Mouse (Mus musculus) kidney, postnatal 25 days (tissue): Measurements from ENCODE around the gene Gpr1.
"Not testable (repeated sequence)": the region's sequence is repeated elsewhere in the genome, so short reads cannot be mapped to it uniquely, and the experiment has no call there.

ENCODE experiments used
- DNase-seq, 2 experiments: peaks; one replicate each; pipeline ENCODE4 v3.0.0; 2021; ENCODE audit warnings: mixed read lengths in 2 of 2

Gpr1 gene

DNA sequence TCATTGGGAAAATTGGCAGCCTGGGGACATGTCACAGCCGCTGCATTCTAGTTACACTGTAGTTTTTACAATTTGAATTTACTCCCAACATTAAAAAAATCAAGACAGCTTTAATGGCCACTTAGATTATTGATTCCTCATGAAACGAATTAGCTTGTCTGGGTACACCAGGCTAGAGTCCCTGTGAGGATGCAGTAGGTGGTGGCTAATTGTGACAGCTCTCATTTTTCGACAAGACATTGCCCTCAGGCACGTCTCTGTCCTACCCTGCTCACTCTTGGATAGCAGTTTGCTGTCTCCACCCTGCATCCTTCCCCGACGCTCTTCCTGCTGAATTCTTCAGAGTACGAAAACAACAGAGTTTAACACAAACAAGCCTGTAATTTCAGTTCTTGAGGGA lies 288 bp upstream of the Gpr1 start:
- no peak for DNase-seq

- no peak for DNase-seq
Observed at GRCm38 (mm10) chr1:63213478-63214270, 669 bp downstream of the Gpr1 start.

DNA sequence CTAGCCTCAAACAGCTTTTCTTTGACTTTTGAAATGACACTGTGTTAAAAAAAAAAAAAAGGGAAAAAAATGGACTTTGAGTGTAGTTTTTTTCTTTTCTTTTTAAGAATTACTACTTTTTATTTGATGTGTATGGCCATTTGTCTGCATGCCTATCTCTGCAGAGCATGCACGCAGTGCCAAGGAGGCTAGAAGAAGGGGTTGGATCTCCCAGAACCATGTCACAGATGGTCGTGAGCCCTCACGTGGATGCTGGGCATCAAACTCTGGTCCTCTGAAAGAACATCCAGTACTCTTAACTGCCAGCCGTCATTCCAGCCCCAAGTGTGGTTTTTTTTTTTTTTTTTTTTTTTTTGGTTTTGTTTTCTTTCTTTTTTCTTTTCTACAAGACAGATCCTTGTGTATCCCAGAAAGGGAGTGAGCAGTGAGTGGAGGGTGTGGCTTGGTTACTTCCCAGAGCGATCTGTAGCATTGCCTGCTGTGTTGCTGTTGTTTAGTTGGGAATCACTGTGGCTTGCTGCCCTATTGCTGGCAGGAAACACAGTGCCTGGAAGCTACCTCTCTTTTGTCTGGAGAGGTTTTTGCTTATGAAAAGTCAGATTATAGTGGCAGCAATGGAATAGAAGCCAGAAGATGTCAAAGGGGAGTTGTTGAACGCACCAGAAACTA lies 4.3 kb downstream of the Gpr1 start:
- no peak for DNase-seq

DNA sequence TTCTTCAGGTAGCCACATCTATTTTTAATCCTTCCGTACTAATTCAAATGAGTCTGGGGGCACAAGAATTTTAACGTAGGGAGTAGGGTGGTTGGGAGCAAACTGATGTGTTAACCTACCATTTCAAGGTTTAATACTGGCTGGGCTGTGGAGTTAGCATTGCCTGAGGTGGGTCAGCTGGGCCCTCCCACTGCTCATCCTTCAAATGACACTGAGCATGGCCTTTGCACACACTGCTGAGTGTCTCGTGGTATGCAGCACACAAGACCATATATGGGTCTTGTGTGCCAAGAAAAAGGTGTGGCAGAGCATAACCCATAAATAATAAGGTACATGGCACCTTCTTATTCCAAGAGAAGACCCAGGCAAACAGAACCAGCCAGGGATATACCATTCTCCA lies 6.7 kb downstream of the Gpr1 start:
- no peak for DNase-seq

DNA sequence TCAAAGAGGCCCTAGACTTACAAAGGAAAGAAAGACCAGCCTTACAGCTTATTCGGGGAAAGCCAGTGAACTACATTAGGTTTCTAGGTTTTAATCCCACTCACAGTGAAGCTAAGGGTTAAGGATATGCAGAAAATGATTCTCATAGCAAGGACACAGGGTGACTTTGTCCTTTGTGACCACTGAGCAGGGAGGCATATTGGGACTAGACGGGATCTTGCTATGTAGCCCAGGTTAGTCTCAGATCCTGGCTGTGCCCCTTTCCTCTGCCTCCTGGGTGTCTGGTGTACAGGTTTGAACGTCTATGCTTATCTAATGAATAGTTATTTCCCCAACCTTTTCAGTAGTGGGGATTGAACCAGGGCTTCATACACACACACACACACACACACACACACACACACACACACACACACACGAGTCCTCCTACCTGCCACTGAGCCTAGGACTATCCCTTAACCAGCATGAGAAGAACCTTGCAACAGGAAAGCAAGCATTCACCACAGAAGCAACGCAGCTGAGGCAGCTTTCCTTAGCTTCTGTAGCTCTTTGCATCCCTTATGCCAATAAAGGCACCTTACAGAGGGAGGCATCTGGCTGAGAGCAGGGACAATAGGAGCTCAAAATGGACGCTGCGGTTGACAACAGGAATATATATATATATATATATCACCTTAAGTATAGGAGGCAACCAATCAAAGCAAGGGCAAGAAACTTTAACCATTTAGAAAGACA lies 9.5 kb downstream of the Gpr1 start:
- no peak for DNase-seq

- DNase-seq = peak; percentile 9 to 37
Observed at GRCm38 (mm10) chr1:63203950-63204659, 10.2 kb downstream of the Gpr1 start.

DNA sequence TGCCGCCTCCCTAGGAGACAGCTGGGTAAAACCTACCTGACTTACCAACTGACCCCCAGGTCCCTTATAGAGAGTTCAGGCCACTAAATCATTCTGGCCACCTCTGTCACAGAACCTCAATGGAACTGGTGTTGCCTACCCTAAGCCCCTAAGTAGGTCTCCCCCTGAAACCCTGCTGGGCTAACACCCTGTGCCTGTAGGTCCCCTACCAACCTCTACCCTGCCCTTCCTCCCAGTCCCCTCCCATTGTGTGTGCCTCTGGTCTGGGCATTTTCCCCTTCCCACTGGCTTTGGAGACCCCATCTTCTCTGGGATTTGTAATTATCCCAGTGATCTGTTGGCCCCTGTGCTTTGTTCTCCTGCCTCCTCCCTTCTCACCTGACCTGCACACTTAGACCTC lies 10.9 kb downstream of the Gpr1 start:
- DNase-seq = no peak

- no peak for DNase-seq
Observed at GRCm38 (mm10) chr1:63201672-63202071, 12.7 kb downstream of the Gpr1 start.

DNA sequence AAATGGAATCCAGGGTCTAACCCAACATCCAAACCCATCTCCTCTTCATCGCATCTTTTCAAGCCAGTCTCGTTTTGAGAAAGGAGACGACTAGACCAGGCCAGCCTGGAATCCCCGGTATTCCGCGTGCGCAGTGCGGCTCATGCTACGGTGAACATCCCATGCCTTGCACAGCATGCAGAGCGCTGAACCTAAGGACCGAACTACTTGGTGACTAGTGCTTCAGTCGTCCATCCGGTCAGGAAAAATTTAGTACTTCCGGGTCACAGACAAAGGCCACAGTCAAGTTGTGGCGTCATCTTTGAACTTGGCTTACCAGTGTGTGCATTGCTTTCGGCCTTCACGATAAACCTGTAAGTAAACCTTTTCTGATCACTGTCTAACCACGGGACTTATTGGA lies 14.0 kb downstream of the Gpr1 start:
- DNase-seq = no peak

GRCm38 (mm10) chr1:63199387-63199786 lies 15.0 kb downstream of the Gpr1 start:
- DNase-seq = no peak

DNA sequence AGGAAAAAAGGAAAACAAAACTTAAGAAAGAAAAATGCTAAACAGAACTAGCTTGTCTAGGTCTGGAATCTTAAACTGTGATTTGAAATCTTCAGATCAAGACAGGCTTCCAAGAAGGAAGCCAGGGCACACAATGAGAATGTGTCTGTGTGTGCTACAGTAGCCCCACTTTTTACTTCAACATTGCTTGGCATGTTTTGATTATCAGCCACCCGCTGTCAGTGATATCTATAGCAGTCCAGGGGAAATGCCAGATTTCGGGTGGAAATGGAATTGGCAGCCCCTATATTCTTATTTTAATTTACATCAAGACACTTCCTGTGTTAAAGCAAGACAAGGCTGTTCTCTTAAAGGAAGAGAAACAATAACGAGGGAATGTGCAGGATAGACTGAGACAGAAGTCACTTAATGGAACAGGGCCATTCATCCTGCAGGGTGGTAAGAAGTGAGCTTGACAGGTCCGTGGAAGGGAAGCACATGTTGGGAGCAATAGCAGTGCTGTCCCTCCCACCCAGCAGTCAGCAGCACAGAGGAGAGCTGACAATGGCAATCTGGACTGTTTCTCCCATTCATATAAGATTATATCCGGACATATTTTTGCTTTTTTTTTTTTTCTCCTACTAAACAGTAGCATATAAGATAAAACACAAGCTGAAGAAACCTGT lies 18.4 kb downstream of the Gpr1 start:
- no peak for DNase-seq

GRCm38 (mm10) chr1:63192306-63193065 lies 21.9 kb downstream of the Gpr1 start:
- DNase-seq = no peak

DNA sequence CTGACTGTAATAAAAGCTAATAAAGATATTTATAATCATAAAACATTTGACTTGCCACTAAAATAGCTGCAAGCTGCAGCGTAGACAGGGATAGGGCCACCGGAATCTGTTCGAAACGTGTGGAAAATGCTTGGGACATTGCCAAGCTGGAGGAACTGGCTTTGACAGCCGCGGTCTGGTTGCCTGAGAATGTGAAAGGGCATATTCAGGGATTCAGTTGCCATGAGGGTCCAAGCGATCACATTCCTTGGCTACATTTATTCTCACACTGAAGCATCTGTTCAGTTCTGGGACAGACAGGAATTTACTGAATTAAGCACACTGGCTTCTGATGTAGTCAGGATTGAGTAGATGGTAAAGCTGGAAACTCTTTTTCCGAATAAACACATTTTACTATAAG lies 23.5 kb downstream of the Gpr1 start:
- peak; percentile 51 to 55 for DNase-seq

DNA sequence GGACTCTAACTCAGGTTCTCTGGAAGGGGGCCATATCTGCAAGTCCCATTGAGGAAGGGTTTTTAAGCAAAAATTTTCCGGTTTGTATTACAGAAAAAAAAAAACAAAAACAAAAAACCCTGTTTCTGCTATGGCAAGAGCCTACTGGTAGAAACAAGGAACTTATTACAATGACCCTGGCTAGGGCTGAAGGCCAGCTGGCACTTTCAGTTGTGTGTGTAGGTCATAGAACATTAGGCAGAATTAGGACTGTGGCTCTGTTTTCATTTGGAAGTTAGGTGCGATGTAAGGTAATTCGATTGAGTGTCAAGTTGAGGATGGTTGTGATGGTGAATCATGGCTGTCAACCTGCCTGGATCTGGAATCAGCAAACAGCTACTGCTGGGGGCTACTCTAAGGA lies 25.8 kb downstream of the Gpr1 start:
- peak in 1 of 2 experiments; percentile 48 for DNase-seq

- not testable (repeated sequence) for DNase-seq
Observed at GRCm38 (mm10) chr1:63185430-63185829, 28.9 kb downstream of the Gpr1 start.

DNA sequence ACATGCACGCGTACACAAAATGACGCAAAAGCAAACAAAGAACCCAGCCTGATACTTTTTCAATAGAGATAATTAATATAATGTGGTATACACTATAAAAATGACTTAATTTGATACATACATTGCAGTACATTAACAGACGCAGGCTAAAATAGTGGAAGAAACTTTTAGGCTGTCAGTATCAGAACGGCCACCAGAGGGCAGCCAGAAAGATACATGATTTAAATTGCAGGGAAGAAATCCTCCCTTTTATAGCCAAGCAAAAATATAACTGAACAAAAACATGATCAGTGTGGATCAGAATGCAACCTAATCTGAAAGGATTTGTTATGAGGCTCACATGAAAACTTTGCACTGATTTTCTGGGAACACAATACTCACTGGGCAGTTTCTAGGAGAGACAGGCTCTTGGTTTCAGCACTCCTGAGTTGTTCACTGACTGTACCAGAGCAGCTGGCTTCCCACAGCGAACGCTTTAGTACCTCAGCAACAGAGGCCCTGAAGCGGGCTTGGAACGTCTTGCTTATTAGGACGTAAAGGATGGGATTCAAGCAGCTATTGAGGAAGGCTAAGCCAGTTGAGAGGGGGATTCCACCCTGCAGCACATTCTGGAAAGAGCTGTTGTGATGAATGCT lies 31.6 kb downstream of the Gpr1 start:
- peak; percentile 38 to 74 for DNase-seq

DNA sequence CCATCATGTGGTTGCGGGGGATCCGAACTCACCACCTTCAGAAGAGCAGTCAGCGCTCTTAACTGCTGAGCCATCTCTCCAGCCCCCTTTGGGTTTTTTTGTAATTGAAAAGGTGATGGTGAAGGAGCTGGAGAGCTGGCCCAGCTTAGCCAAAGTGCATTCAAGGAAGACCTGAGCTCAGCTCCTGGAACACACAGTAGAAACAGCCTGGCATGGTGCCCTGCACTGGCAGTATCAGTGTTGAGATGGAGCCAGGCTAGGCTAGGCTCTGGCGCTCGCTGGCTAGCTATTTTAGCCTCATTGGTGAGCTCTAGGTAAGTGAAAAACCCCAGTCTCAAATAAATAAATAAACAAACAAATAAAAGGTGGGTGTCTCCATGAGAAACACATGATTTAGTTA lies 32.1 kb downstream of the Gpr1 start:
- peak; percentile 67 to 76 for DNase-seq

DNA sequence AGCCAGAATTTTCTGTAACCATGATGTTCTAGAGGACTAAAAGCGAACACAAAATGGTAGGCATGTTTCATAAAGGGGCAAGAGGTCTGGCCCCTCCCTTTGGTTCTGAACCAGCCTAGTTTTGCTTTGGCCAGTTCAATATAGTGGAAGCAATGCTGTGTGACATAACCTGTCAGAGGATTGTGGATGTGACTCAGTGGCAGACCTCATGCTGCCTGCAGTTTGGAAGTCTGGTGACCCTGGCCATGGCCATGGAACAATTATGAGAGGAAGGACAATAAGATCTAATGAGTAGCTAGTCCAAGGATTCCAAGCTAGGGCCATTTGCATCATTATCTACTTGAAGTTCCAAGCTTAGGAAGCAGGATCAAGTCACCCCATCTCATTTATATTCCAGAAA lies 32.9 kb downstream of the Gpr1 start:
- DNase-seq = no peak

- peak; percentile 93 to 98 for DNase-seq
Observed at GRCm38 (mm10) chr1:63181019-63181418, 33.3 kb downstream of the Gpr1 start.

DNA sequence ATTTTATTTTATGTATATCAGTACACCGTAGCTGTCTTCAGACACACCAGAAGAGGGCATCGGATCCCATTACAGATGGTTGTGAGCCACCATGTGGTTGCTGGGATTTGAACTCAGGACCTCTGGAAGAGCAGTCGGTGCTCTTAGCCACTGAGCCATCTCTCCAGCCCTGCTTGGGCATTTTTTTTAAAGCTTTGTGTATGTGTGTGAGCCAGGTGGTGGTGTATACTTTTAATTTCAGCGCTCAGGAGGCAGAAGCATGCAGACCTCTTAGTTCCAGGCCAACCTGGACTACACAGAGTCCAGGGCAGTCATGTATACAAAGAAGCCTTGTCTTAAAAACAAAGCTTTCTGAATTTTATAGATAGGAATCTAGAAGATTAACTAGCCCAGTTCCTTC lies 33.8 kb downstream of the Gpr1 start:
- not testable (repeated sequence) for DNase-seq

DNA sequence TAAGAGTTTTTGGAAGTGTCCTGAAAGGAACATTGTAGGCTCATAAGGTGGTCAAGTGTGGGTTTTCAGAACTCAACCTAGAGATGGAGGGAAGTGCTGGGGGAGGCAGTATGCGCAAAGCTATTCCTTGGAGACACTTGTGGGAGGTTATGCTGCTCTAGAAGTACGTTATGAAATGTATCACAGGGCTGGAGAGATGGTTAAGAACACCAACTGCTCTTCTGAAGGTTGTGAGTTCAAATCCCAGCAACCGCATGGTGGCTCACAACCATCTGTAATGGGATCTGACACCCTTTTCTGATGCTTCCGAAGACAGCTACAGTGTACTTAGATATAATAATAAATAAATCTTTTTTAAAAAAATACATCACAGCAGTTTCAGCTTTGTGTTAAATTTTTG lies 34.2 kb downstream of the Gpr1 start:
- no peak for DNase-seq
